Comparison of ENCODE assay signal across 14 mouse cellular contexts in genomic region chr8:128384921-128385332, GRCm38 (mm10). TPM values are rescaled to one million over a fixed set of nuclear protein-coding genes. Genes with fewer than 3 reads are reported as not detected.
DNase-seq lines count a peak whose midpoint lies in the region; ATAC-seq lines count a peak whose summit lies in the region.
"Had no signal": no experiment of that assay in that cellular context is flagged by ENCODE, and none has a peak within 500 bp of the region (broad histone marks: within the 10 kb centered on the region; RNA-seq: fewer than 3 reads in every experiment).

No protein-coding gene starts in this region.

- H3K9ac ChIP-seq in heart, embryonic 13.5 days = no peak overlapping the region
- no peak overlapping the region for H3K9ac ChIP-seq in midbrain, embryonic 16.5 days (ENCODE audit: low read depth, low read length)
- H3K9ac ChIP-seq in embryonic facial prominence, embryonic 11.5 days (replicated peaks; ENCODE audit: low read length) = no peak overlapping the region
- H3K9ac ChIP-seq: hindbrain, embryonic 15.5 days; lung, embryonic 14.5 days had no signal

- H3K36me3 ChIP-seq in heart, embryonic 13.5 days = 0 out of 2 replicates have a peak, but pooled peaks cover 5% of the 10 kb centered on the region
- H3K36me3 ChIP-seq in midbrain, embryonic 10.5 days = no peaks in the 10 kb centered on the region
- H3K36me3 ChIP-seq in midbrain, embryonic 16.5 days (ENCODE audit: control insufficient read depth, insufficient read depth, low read length) = no peaks in the 10 kb centered on the region
- no peaks in the 10 kb centered on the region for H3K36me3 ChIP-seq in embryonic facial prominence, embryonic 11.5 days (replicated peaks; ENCODE audit: control insufficient read depth, insufficient read depth, low read depth, low read length)
- H3K36me3 ChIP-seq in limb, embryonic 10.5 days = no peaks in the 10 kb centered on the region
- H3K36me3 ChIP-seq: hindbrain, embryonic 15.5 days had no signal

- no peak overlapping the region for H3K4me3 ChIP-seq in heart, embryonic 13.5 days
- no peak overlapping the region for H3K4me3 ChIP-seq in midbrain, embryonic 10.5 days
- H3K4me3 ChIP-seq in midbrain, embryonic 16.5 days (ENCODE audit: low read depth, low read length) = no peak overlapping the region
- H3K4me3 ChIP-seq in embryonic facial prominence, embryonic 11.5 days (ENCODE audit: low read depth, low read length) = no peak overlapping the region
- no peak overlapping the region for H3K4me3 ChIP-seq in limb, embryonic 10.5 days
- H3K4me3 ChIP-seq: erythroblast, embryonic 14.5 days; hindbrain, embryonic 15.5 days had no signal

- DNase-seq in heart, postnatal 36 days = no peak
- DNase-seq in midbrain, embryonic 10.5 days (ENCODE audit: low spot score) = no peak
- DNase-seq in embryonic facial prominence, embryonic 11.5 days (ENCODE audit: low spot score) = peak; percentile 25
- DNase-seq in limb, embryonic 10.5 days (ENCODE audit: low spot score) = no peak
- no peak for DNase-seq in T-cell, adult 2 months (ENCODE audit: low spot score)
- DNase-seq in kidney, postnatal 10 days = no peak
- DNase-seq: cerebellum, adult 9-10 months; gastrocnemius, postnatal 36 days; lung, embryonic 14.5 days had no signal

- no peak for ATAC-seq in heart, embryonic 13.5 days (ENCODE audit: extremely low read depth, insufficient number of reproducible peaks, low FRiP score, low TSS enrichment)
- ATAC-seq in midbrain, embryonic 16.5 days = no peak
- no peak for ATAC-seq in embryonic facial prominence, embryonic 11.5 days (replicated peaks; ENCODE audit: insufficient number of reproducible peaks, low FRiP score, low TSS enrichment, low read depth)
- ATAC-seq: Patski had no signal

- H3K9me3 ChIP-seq in heart, embryonic 13.5 days = no peaks in the 10 kb centered on the region
- no peaks in the 10 kb centered on the region for H3K9me3 ChIP-seq in midbrain, embryonic 10.5 days (replicated peaks)
- no peaks in the 10 kb centered on the region for H3K9me3 ChIP-seq in midbrain, embryonic 16.5 days (replicated peaks; ENCODE audit: control insufficient read depth, low read length, poor library complexity, severe bottlenecking)
- no peaks in the 10 kb centered on the region for H3K9me3 ChIP-seq in embryonic facial prominence, embryonic 11.5 days (replicated peaks; ENCODE audit: control insufficient read depth, low read length)
- H3K9me3 ChIP-seq in limb, embryonic 10.5 days (replicated peaks) = no peaks in the 10 kb centered on the region
- H3K9me3 ChIP-seq: hindbrain, embryonic 15.5 days had no signal

- 69% methylated on average over 5 of the region's 5 CpGs for WGBS in heart, embryonic 13.5 days
- WGBS in midbrain, embryonic 10.5 days = 54% methylated on average over 5 of the region's 5 CpGs
- WGBS in midbrain, embryonic 16.5 days = 32% methylated on average over 5 of the region's 5 CpGs
- 37% methylated on average over 5 of the region's 5 CpGs for WGBS in embryonic facial prominence, embryonic 11.5 days
- WGBS in limb, embryonic 10.5 days = 61% methylated on average over 5 of the region's 5 CpGs

- H3K27me3 ChIP-seq in heart, embryonic 13.5 days (replicated peaks) = no peaks in the 10 kb centered on the region
- no peaks in the 10 kb centered on the region for H3K27me3 ChIP-seq in midbrain, embryonic 10.5 days (ENCODE audit: low read depth, poor library complexity, severe bottlenecking)
- no peaks in the 10 kb centered on the region for H3K27me3 ChIP-seq in midbrain, embryonic 16.5 days (ENCODE audit: control insufficient read depth, insufficient read depth, low read depth, low read length)
- no peaks in the 10 kb centered on the region for H3K27me3 ChIP-seq in embryonic facial prominence, embryonic 11.5 days (ENCODE audit: control insufficient read depth, insufficient read depth, low read length)
- H3K27me3 ChIP-seq in limb, embryonic 10.5 days (ENCODE audit: low read depth, poor library complexity, severe bottlenecking) = no peaks in the 10 kb centered on the region
- H3K27me3 ChIP-seq: hindbrain, embryonic 15.5 days; Patski had no signal

- intact Hi-C loops in heart, postnatal 36 days (cut with DNase I) = no loop called here

- peak overlapping the region; percentile 10; the same call in 1 of the 2 replicates for H3K27ac ChIP-seq in heart, embryonic 13.5 days (replicated peaks)
- H3K27ac ChIP-seq in midbrain, embryonic 10.5 days (replicated peaks) = peak overlapping the region; percentile 66
- H3K27ac ChIP-seq in midbrain, embryonic 16.5 days (ENCODE audit: low read length) = no peak overlapping the region
- no peak overlapping the region for H3K27ac ChIP-seq in embryonic facial prominence, embryonic 11.5 days (replicated peaks; ENCODE audit: low read depth, low read length)
- peak overlapping the region; percentile 66 for H3K27ac ChIP-seq in limb, embryonic 10.5 days
- H3K27ac ChIP-seq: hindbrain, embryonic 15.5 days had no signal

- peaks cover 84% of the 10 kb centered on the region for H3K4me1 ChIP-seq in heart, embryonic 13.5 days
- peaks cover 37% of the 10 kb centered on the region for H3K4me1 ChIP-seq in midbrain, embryonic 10.5 days
- H3K4me1 ChIP-seq in midbrain, embryonic 16.5 days (ENCODE audit: control insufficient read depth, insufficient read depth, low read length) = peaks cover 7% of the 10 kb centered on the region
- no peaks in the 10 kb centered on the region for H3K4me1 ChIP-seq in embryonic facial prominence, embryonic 11.5 days (ENCODE audit: control insufficient read depth, insufficient read depth, low read length)
- peaks cover 61% of the 10 kb centered on the region for H3K4me1 ChIP-seq in limb, embryonic 10.5 days

- H3K4me2 ChIP-seq in heart, embryonic 13.5 days = no peak overlapping the region
- no peak overlapping the region for H3K4me2 ChIP-seq in midbrain, embryonic 16.5 days (ENCODE audit: low read length)
- no peak overlapping the region for H3K4me2 ChIP-seq in embryonic facial prominence, embryonic 11.5 days (ENCODE audit: low read depth, low read length)
- H3K4me2 ChIP-seq: hindbrain, embryonic 15.5 days; lung, embryonic 14.5 days had no signal

RNA-seq across cellular contexts. Expression of gene Nrp1, which starts 26.5 kb away (rescaled TPM):
- 120 and 121 TPM in 2 replicates for polyA plus RNA-seq in heart, embryonic 13.5 days (2015; fragmentation: Nextera tagmentation; extraction: Ambion mirVana)
- total RNA-seq in heart, postnatal 36 days (2021) = 100 to 1,000 TPM; 100 to 116 TPM
- polyA plus RNA-seq in midbrain, embryonic 10.5 days (2016; fragmentation: Nextera tagmentation; extraction: Ambion mirVana) = 19.6 and 20.9 TPM in 2 replicates
- 81.3 and 85.8 TPM in 2 replicates for polyA plus RNA-seq in midbrain, embryonic 16.5 days (2015; fragmentation: Nextera tagmentation; extraction: Ambion mirVana)
- polyA plus RNA-seq in embryonic facial prominence, embryonic 11.5 days (2014; fragmentation: Nextera tagmentation; extraction: Ambion mirVana) = 42.8 and 42.9 TPM in 2 replicates
- polyA plus RNA-seq in limb, embryonic 10.5 days (2016; fragmentation: Nextera tagmentation; extraction: Ambion mirVana) = 45.6 and 62.6 TPM in 2 replicates

Comparison
In these comparisons a context has a peak if more than half of its experiments do, and no peak if none do; other contexts are left out.
1. H3K27ac ChIP-seq: peak in heart, embryonic 13.5 days (single experiment), midbrain, embryonic 10.5 days (single experiment) and limb, embryonic 10.5 days (single experiment); none in midbrain, embryonic 16.5 days (single experiment) and embryonic facial prominence, embryonic 11.5 days (single experiment).